Mouse (Mus musculus): ENCODE data around the gene Ppp1r18.

The Ppp1r18 gene

DNA sequence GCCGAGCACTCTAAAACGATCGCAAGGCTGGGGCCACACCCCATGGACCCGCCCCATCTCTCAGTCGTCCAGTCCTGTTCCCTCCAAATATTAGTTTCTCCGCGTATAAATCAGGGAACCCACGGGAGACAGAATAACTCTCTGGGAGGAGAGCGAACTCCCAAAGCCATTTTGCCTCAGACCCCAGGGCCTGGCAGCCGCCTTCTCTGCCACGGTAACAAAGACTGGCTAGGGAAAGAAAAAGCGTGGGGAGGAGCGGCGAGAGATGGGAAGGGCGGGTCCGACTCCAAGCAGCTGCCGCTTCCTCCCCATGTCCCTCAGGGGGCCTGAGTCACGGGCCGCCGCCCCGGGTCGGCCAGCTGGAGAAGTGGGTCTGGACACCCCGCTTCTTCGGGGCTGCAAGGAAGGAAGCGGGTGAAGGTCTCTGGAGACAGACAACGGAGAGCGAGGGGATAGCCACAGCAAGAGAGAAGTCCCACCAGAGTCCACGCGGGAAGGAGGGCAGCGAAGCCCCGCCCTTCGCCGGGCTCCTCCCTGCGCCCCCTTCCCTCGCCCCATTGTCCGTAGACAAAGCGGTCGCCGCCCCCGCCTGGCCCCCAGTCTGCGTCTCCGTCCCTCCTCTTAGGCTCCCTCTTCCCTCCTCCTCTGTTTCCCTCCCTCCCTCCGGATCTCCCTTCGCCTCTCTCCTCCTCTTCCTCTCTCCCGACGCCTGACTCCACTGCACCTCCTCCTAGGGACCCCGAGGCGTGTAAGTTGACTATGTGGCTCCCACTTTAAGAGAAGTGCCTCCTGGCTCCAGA, at the start of gene Ppp1r18:
TSS of gene Ppp1r18 (plus strand) at position 113 of the 800 bp plus-strand sequence.
- peak; percentile 49 for DNase-seq

DNA sequence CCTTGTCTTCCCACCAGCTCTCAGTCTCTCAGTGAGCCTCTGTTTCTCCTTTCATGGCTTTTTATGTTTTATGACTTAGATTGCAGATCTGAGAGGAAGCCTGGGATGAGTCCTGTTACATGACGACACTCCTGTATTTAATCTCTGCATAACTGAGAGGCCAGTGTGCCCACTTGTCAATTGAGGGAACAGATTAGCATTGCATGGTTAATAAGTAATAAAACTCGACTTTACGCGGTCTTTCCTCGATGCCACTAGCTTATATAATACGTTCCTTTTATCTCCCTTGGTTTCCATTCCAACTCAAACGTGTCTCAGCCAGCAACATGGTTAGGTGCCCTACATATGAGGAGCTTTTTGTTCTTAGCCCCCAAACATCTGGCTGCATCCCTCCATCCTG, 49.6 kb upstream of the Ppp1r18 start:
- DNase-seq: no peak

DNA sequence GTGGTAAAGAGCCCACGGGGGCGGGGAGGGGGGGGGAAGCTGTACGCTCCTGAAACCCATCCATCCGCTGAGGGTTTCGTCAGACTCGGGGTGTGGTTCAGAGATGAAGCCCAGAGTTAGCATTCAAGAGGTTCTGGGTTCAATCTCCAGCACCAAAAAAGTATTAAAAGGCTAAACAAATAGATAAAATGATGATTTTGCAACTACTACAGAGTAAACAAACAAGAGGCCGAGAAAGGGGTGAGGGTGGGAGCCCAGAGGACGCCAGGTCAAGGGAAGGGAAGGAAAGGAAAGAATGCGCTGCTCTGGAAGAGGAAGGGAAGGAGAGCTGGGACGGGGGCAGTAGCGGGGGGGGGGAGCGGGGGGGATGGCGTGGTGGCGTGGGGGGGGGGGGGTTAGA, 48.7 kb upstream of the Ppp1r18 start:
- peak; percentile 44 for DNase-seq

DNA sequence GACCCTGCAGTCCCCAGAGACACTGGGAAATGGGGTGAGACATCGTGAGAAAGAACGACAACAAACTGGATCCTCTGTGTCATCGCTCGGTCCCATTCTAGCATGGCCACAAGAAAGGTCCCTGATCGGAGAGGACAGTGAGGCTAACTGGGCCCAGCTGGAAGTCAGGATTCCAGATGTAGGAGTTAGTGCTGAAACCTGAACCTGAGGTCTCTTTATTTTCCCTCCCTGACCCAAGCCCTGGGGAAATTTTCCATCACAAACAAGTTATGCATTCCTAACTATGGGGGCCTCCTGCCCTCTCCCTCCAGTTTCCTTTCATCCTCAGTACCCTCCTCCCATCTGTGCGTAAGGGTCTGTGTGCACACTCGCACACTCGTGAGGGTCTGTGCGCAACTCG, 48.2 kb upstream of the Ppp1r18 start:
- DNase-seq: peak; percentile 43

DNA sequence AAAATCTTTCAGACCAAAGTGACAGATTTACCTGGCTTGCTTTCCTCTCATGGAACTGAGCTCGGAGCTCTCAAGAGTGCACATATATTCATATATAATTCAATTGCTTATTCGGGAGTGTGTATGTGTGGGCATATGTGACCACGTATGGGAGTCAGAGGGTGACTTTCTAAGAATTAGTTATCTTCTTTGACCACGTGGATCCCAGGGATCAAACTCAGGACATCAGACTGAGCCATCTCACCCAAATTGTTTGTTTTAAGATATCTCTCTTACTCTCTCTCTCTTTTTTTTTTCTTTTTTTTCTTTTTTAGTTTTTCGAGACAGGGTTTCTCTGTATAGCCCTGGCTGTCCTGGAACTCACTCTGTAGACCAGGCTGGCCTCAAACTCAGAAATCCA, 45.3 kb upstream of the Ppp1r18 start:
- DNase-seq: no peak

DNA sequence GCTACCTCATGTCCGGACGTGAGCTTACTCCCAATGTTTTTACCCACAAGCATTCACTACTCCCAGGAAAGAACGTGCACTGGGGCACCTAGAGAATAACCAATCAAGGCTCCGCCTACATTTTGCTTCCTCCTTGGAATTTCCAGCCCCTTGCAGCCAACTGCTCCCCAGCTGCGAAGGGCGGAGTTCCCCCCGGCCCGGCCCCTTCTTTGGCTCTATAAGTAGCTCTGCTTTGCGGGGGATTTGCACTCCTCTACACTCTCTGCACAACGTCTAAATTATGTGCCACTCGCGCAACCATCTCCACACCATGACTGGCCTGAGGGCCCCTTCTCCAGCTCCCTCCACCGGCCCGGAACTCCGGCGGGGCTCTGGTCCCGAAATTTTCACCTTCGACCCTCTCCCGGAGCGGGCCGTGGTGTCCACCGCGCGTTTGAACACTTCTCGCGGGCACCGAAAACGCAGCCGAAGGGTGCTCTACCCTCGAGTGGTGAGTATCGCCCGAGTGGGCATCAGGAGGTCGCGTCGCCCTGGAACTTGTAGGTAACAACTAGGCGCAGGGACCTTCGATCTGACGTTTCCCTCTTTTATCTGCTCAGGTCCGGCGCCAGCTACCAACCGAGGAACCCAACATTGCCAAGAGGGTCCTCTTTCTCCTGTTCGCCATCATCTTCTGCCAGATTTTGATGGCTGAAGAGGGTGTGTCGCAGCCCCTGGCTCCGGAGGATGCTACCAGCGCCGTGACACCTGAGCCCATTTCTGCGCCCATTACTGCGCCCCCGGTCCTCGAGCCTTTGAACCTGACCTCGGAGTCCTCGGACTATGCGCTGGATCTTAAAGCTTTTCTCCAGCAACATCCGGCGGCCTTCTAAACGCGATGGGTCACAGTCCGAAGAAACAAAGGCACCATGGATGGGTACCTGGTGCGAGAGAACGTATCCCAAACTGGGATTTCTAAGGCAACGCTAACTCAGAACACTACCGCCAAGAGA, 43.7 kb upstream of the Ppp1r18 start, which contains the start of gene Ier3:
TSS of gene Ier3 (plus strand) at position 246 of the 992 bp plus-strand sequence.
- peak; percentile 93 for DNase-seq

DNA sequence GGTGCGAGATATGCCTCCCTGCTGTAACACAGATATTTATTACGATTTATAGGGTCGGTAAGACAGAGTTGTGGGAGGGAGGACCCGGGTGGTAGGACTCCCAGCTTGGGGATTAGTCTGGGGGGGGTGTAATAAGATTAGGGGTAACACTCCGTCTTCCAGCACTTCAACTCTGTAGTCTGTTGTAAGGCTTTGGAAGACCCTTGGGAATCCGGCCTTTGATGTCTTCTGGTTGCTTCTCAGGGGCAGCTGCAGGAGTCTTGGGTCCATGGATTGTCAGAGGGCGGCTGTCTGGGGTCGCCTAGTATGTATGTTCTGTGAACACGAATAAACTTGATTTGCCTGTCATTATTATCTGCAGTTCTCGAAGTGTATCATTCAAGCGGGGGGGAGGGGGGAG, 42.8 kb upstream of the Ppp1r18 start:
- DNase-seq: no peak

DNA sequence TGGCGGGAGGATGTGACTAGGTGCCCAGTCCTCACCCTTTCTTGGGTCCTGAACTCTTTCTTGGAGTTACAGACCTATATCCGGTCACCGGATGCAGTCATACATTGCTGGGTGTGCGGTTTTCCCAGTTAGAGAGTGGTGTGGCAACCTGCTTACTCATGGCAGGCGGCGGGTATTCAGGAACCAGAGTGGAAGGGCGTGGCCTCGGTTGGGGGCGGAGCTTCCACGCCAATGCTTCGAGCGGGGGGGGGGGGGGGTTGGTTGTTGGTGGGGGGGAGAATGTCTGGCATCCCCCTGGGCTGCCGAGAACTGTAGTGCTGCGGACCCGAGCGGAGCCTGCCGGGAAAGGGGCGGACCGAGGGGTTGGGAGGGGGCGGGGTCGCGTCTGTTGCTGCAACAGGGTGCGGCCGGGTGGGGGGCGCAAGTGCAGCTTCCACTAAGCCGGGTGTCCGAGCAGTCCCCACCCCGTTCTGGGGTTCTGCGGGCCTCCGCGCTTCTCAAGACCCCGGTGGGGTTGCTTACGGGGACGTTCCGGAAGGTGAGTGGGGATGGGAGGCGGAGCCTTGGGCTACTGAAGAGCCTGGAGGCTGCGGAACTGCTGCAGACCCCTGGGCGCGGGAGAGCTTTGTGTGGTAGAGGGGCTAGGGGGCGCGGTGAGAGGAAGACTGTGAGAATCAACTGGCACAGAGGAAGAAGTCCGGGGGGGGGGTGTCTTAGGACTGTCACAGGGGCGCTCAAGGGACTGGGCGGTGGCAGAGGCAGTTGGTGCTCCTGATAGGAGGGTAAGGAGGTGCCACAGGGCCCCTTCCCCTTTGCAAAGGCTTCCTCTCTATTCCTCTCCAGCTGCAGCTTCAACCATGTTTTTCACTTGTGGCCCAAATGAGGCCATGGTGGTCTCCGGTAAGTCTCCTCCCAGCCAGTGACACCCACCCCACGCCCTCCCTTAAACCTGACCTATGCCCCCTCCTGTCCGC, 42.1 kb upstream of the Ppp1r18 start, which contains the start of gene Flot1:
TSS of gene Flot1 (plus strand) at position 267 of the 974 bp plus-strand sequence.
- DNase-seq: peak; percentile 86

DNA sequence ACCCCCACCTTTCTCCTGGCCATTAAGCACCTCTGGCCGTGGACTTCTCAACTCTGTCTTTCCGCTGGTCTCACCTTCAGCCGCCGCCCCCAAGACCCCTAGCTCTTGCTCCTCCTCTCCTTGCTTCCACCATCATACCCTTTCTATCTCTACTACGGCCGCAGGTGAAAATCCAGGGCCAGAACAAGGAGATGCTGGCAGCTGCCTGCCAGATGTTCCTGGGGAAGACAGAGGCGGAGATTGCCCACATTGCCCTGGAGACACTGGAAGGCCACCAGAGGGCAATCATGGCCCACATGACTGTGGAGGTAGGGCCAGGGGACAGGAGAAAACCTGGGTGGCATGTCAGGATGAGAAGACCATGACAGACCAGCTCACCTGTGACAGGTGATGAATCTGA, 41.0 kb upstream of the Ppp1r18 start:
- no peak for DNase-seq

DNA sequence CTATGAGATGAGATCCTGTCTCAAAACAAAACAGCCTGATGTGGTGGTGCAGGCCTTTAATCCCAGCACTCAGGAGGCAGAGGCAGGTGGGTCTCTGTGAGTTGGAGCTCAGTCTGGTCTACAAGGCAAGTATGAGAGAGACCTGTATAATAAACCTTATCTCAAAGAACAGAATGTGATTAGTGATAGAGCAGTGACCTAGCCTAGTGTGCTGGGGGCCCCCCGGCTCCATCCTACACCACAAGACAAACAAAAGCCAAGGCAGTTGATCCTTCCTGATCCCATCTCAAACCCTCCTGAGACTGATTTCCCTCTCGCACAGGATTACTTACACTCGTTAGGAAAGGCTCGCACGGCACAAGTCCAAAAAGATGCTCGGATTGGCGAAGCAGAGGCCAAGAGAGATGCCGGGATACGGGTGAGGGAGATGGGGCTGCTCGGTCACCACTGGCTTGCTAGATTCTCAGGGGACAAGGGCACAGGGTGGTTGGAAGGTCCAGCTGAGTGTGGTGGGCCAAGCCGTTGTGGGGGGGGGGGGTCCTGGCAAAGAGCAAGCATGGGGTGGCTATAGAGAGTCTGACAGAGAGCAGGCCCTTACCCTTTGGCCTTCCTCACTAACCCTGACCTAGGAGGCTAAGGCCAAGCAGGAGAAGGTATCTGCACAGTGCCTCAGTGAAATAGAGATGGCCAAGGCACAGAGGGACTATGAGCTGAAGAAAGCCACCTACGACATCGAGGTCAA, 40.1 kb upstream of the Ppp1r18 start:
- DNase-seq: no peak

DNA sequence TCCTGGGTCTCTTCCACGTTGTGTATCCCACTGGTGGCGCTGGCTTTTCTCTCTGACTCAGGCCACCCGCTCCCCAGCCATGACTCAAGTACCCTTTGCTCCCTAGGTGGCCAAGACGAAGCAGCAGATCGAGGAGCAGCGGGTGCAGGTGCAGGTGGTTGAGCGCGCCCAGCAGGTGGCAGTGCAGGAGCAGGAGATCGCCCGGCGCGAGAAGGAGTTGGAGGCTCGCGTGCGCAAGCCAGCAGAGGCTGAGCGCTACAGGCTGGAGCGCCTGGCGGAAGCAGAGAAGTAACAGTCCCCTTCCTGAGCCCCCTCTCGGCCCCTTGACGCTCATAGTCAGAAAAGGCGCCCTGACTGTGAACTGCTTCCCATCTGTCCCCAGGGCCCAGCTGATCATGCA, 35.7 kb upstream of the Ppp1r18 start:
- DNase-seq: peak; percentile 87

DNA sequence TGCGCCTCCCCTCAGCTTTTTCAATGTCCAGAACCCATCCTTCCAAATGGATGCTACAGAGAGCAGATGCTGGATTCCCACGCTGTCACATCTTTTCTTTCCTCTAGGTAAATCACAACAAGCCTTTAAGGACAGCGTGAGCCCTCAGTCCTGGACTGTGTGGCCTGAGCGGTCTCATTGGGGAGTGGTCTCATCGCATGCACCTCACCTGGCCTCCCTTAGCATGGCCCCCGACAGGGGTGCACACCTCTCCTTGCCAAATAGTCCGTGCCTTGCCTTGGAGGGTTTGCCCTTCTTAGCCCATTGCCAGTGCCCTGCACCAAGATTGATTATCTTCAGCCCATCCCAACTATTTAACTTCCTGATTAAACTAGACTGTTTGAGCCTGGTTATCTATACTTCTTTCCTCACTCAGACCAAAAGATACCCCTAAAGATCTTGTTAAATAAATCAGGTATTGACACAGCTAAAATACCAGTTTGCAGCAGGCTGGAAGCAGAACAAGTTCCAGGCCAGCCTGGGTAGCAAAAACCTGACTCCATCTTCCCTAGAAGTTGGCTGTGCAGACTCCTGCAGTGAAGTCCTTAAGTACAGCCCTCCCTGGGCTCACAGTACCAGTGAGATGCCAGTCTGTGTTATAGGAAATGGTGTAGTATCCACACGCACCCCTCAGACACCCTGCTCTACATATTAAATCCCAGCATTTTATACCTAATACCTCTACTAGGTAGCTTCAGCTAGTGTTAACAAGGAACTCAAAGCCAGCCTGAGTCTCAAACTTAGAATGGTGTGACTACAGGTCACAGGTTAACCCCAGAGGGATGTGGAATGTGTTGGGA, 32.8 kb upstream of the Ppp1r18 start:
- no peak for DNase-seq

DNA sequence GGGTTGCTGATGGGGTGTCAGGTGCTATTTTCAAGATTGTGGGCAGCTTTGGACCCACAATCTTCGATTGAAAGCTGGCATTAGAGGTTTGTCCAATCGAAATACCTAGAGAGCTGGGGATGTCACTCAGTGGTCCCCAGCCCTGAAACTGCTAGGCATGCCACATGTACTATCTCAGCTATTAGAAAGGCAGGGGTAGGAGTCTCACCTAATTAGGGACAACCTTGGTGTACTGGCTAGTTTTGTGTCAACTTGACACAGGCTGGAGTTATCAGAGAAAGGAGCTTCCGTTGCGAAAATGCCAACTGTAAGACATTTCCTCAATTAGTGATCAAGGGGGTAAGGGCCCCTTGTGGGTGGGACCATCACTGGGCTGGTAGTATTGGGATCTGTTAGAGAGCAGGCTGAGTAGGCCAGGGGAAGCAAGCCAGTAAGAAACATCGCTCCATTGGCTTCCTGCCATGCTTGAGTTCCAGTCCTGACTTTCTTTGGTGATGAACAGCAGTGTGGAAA, 32.1 kb upstream of the Ppp1r18 start:
- no peak for DNase-seq

DNA sequence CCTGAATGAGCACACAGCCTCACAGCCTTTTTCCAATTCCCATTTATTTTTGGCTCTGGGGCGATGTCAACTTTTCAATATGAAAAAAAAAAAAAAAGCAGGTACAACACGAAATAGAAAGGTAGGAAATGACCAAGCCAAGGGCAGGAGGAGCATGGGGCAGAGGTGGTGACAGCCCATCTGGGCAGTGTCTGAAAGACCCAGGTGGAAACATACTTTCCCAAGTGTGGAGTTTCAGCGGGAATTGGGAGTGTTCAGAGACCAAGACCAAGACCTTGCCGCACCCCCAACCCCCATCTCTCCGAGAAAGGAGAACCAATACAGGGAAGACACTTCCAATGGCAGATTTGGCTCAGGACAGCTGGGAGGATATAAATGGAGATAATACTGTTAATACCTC, 31.5 kb upstream of the Ppp1r18 start:
- DNase-seq: no peak

DNA sequence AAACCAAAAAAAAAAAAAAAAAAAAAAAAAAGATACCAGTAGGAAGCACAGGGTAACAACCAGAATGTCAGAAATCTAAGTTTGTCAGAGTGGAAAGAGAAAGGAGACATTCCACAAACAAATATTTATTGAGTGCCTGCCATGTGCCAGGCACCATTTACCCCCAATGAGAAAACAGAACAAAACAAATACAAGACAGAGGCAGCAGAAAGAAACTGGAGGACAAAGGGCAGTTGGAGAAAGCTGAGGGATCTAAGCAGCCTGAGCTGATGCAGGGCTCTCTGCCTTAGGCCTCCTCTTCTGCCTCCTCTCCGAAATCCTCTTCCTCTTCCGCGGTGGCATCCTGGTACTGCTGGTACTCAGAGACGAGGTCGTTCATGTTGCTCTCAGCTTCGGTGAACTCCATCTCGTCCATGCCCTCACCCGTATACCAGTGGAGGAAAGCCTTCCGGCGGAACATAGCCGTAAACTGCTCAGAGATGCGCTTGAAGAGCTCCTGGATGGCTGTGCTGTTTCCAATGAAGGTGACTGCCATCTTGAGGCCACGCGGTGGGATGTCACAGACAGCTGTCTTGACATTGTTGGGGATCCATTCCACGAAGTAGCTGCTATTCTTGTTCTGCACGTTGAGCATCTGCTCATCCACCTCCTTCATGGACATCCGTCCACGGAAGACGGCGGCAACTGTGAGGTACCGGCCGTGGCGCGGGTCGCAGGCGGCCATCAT, 30.5 kb upstream of the Ppp1r18 start:
- DNase-seq: no peak

DNA sequence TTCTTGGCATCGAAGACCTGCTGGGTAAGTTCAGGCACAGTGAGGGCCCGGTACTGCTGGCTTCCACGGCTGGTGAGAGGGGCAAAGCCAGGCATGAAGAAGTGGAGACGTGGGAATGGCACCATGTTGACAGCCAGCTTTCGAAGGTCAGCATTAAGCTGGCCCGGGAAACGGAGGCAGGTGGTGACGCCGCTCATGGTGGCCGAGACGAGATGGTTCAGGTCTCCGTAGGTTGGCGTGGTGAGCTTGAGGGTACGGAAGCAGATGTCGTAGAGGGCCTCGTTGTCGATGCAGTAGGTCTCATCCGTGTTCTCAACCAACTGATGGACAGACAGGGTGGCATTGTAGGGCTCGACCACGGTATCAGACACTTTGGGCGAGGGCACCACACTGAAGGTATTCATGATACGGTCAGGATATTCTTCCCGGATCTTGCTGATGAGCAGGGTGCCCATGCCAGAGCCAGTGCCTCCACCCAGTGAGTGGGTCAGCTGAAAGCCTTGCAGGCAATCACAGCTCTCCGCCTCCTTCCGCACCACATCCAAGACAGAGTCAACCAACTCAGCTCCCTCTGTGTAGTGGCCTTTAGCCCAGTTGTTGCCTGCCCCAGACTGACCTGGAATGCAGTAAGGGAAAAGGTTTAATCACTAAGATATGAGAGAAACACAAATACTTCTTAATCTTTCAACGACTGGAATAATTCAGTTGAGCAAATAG, 29.8 kb upstream of the Ppp1r18 start:
- DNase-seq: peak; percentile 55

DNA sequence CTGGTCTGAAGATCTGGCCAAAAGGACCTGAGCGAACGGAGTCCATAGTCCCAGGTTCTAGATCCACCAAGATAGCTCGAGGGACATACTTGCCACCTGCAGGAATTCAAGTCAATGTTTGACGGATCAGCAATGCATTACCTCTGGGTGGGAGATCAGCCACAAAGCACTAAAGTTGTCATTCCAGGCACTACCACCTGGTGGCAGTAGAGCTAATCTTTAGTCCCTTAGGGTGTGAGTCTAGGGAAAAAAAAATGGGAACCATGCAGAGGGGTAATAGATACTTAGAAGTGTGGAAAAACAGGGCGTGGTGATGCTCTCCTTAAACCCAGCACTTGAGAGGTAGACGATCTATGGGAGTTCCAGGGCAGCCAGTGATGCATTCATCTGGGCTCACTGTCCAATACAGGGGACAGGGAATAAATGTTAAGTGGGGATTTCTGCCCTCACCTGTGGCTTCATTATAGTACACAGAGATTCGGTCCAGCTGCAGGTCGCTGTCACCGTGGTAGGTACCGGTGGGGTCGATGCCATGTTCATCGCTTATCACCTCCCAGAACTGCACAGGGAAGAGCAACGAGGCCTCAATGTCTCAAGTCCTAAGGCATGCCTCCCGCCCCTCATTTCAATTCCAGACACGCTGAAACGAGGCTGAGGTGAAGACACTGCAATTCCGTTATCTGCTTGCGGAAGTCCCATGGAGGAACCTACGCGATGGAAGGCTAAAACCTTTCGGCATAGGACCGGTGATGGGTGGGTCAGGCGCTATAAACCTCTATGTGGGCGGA, 29.0 kb upstream of the Ppp1r18 start:
- DNase-seq: peak; percentile 90

DNA sequence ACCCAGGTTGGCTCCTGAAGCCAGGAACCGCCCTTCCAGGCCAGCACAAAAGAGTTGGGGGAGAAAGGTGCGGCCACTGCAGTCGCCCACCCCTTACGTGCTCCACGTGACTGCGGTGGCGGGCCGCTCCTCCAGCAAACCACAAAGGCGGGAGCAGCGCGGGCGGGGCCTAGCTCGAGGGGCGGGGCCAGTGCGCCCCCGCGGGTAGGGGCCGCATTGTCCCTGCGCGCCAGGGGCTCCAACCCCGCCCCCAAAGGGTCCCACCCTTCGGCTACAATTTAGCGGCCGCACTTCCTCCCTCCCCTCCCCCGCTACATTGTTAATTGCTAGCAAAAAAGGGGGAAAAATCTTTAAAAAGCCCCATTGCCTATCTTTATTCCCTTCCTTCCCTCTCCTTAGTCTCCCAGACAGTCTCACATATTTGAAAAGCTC, 28.4 kb upstream of the Ppp1r18 start:
- peak; percentile 70 for DNase-seq
